Mouse (Mus musculus) C2C12 (cell line): ENCODE results near the gene Gm9508. TPM values are rescaled to one million over a fixed set of nuclear protein-coding genes. Genes with fewer than 3 reads are reported as not detected.
"Not testable (repeated sequence)": the region's sequence is repeated elsewhere in the genome, so short reads cannot be mapped to it uniquely, and the experiment has no call there.

ENCODE experiments used
- H3K27me3 ChIP-seq: one replicate; pipeline ENCODE4 v1.6.1; 2011; ENCODE audit not compliant: control insufficient read depth, insufficient read depth, insufficient read length
- H3K36me3 ChIP-seq: one replicate; pipeline ENCODE4 v1.6.1; 2011; ENCODE audit not compliant: control insufficient read depth, insufficient read depth
- H3K4me3 ChIP-seq: one replicate; pipeline ENCODE4 v1.5.1; 2011; ENCODE audit warnings: mild to moderate bottlenecking, control low read depth; ENCODE audit not compliant: poor library complexity, insufficient read depth, severe bottlenecking
- H3K79me2 ChIP-seq: one replicate; pipeline ENCODE4 v1.6.1; 2011; ENCODE audit not compliant: control insufficient read depth, insufficient read depth
- H3K79me3 ChIP-seq: one replicate; pipeline ENCODE4 v1.6.1; 2011; ENCODE audit warnings: low read depth, control low read depth
- H3ac ChIP-seq: one replicate; pipeline ENCODE3; 2011; ENCODE audit warnings: low read depth; ENCODE audit not compliant: control insufficient read depth, insufficient read length
- CEBPB ChIP-seq: IDR thresholded peaks from one replicate; pipeline ENCODE4 v1.6.1; 2011; ENCODE audit warnings: low read depth, mild to moderate bottlenecking, control low read depth, moderate library complexity
- CTCF ChIP-seq: IDR thresholded peaks from one replicate; pipeline ENCODE4 v1.5.1; 2011; ENCODE audit not compliant: control insufficient read depth, insufficient read depth, insufficient read length
- FOSL1 ChIP-seq: IDR thresholded peaks from one replicate; pipeline ENCODE4 v1.8.0; 2011; ENCODE audit warnings: mild to moderate bottlenecking, low read length; ENCODE audit not compliant: poor library complexity, insufficient read depth, severe bottlenecking
- MAX ChIP-seq: IDR thresholded peaks from one replicate; pipeline ENCODE4 v1.6.1; 2011; ENCODE audit warnings: mild to moderate bottlenecking, control low read depth
- MYOD1 ChIP-seq: IDR thresholded peaks from one replicate; pipeline ENCODE4 v1.6.1; 2011; ENCODE audit warnings: low read depth; ENCODE audit not compliant: control insufficient read depth, insufficient read length
- MYOG ChIP-seq: IDR thresholded peaks from one replicate; pipeline ENCODE4 v1.6.1; 2011; ENCODE audit not compliant: control insufficient read depth, insufficient read length; ENCODE audit errors: extremely low read depth
- USF1 ChIP-seq: IDR thresholded peaks from one replicate; pipeline ENCODE4 v1.6.1; 2011; ENCODE audit warnings: low read depth, mild to moderate bottlenecking, control low read depth, moderate library complexity
- polyA plus RNA-seq: library from polyadenylated mRNA; unstranded; fragments of >200 nt; fragmentation: generic; extraction: Trizol; gene quantifications from one replicate; pipeline ENCODE4 v1.2.1, GENCODE M21; 2012; ENCODE audit warnings: missing spikeins

Gene Gm9508
- polyA plus RNA-seq, 1 experiment: not detected

- Histone ChIP-seq H3K79me2 (no peaks in the 10 kb centered on the region), H3K79me3 (no peaks in the 10 kb centered on the region), H3K27me3 (peaks cover 5% of the 10 kb centered on the region), H3K4me3 (no peak within 1 kb of the TSS), H3K36me3 (no peaks in the 10 kb centered on the region), H3ac (no peak within 1 kb of the TSS)
- TF ChIP-seq USF1 (no peak), CEBPB (no peak), MAX (no peak), FOSL1 (no peak), CTCF (no peak), MYOG (no peak), MYOD1 (no peak)
Observed at GRCm38 (mm10) chr10:77706326-77706725, 9.3 kb upstream of the Gm9508 start, which contains the start of gene Gm10272. TSS of gene Gm10272 (plus strand) at chr10:77706626.

DNA sequence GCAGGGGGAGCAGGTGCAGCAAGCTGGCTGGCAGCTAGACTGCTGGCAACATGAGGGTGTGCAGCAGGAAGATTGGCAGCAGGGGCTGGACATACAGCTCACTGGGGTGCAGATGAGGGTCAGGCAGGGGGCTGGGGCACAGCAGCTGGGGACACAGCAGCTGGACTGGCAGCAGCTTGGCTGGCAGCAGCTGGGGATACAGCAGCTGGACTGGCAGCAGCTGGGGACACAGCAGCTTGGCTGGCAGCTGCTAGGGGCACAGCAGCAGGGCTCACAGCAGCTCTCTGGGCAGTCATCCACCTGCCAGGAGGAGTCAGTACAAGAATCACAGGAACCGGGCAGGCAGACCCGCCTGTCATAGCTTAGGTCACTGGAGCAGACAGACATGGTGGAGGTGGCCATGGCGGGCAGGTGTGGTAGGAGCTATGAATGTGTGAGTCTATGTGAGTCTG, 6.7 kb downstream of the Gm9508 start, which contains the start of gene Gm19402:
Gene Gm19402, minus strand, starts transcription at position 402 of the 452 bp plus-strand sequence.
- H3K79me2 ChIP-seq, H3K79me3 ChIP-seq, H3K4me3 ChIP-seq, H3K36me3 ChIP-seq, H3ac ChIP-seq: not testable (repeated sequence)
- peaks cover 86% of the 10 kb centered on the region for H3K27me3 ChIP-seq
- TF ChIP-seq MYOD1: peak; percentile 62

GRCm38 (mm10) chr10:77687021-77687420, 10.0 kb downstream of the Gm9508 start:
- Histone ChIP-seq H3K79me3 (no peaks in the 10 kb centered on the region), H3K4me3 (no peak overlapping the region), H3K27me3 (peaks cover 95% of the 10 kb centered on the region), H3ac (no peak overlapping the region), H3K36me3 (no peaks in the 10 kb centered on the region), H3K79me2 (no peaks in the 10 kb centered on the region)
- TF ChIP-seq CTCF (no peak), CEBPB (no peak), USF1 (no peak), MYOG (no peak), FOSL1 (no peak)

- TF ChIP-seq CTCF (no peak), FOSL1 (no peak), MAX (no peak), MYOG (no peak), USF1 (no peak), CEBPB (no peak), MYOD1 (no peak)
- no peak within 1 kb of the TSS for H3K4me3 ChIP-seq
- no peaks in the 10 kb centered on the region for H3K36me3 ChIP-seq
- H3K79me2 ChIP-seq: no peaks in the 10 kb centered on the region
- H3K27me3 ChIP-seq: peaks cover 91% of the 10 kb centered on the region
- H3ac ChIP-seq: no peak within 1 kb of the TSS
- no peaks in the 10 kb centered on the region for H3K79me3 ChIP-seq
Observed at GRCm38 (mm10) chr10:77685895-77686664, 11.0 kb downstream of the Gm9508 start, which contains the start of gene Tspear. TSS of gene Tspear (plus strand) at chr10:77686569.

- TF ChIP-seq CEBPB (no peak), MYOG (no peak), MAX (no peak), FOSL1 (no peak), MYOD1 (no peak), CTCF (no peak)
- no peak overlapping the region for H3K4me3 ChIP-seq
- H3K36me3 ChIP-seq: no peaks in the 10 kb centered on the region
- H3ac ChIP-seq: no peak overlapping the region
- H3K79me3 ChIP-seq: no peaks in the 10 kb centered on the region
- H3K79me2 ChIP-seq: no peaks in the 10 kb centered on the region
- H3K27me3 ChIP-seq: peaks cover 75% of the 10 kb centered on the region
Observed at GRCm38 (mm10) chr10:77684181-77684580, 12.9 kb downstream of the Gm9508 start.

- Histone ChIP-seq H3K36me3 (no peaks in the 10 kb centered on the region), H3K27me3 (peaks cover 74% of the 10 kb centered on the region), H3K79me2 (no peaks in the 10 kb centered on the region), H3ac (no peak overlapping the region), H3K79me3 (no peaks in the 10 kb centered on the region), H3K4me3 (no peak overlapping the region)
- no peak for TF ChIP-seq MYOG
- TF ChIP-seq CTCF: no peak
- no peak for TF ChIP-seq FOSL1
- no peak for TF ChIP-seq USF1
- no peak for TF ChIP-seq MAX
- no peak for TF ChIP-seq CEBPB
- TF ChIP-seq MYOD1: no peak
Observed at GRCm38 (mm10) chr10:77682994-77683393, 14.0 kb downstream of the Gm9508 start.
